Mouse (Mus musculus): Measurements from ENCODE around the gene 1700025G04Rik. TPM values are rescaled to one million over a fixed set of nuclear protein-coding genes. Genes with fewer than 3 reads are reported as not detected.
A peak's percentile ranks its signal among the peaks of the same experiment; 100 is the strongest.

Gene 1700025G04Rik
- polyA plus RNA-seq, 1 experiment from 2014 or later: 29.1 TPM

DNA sequence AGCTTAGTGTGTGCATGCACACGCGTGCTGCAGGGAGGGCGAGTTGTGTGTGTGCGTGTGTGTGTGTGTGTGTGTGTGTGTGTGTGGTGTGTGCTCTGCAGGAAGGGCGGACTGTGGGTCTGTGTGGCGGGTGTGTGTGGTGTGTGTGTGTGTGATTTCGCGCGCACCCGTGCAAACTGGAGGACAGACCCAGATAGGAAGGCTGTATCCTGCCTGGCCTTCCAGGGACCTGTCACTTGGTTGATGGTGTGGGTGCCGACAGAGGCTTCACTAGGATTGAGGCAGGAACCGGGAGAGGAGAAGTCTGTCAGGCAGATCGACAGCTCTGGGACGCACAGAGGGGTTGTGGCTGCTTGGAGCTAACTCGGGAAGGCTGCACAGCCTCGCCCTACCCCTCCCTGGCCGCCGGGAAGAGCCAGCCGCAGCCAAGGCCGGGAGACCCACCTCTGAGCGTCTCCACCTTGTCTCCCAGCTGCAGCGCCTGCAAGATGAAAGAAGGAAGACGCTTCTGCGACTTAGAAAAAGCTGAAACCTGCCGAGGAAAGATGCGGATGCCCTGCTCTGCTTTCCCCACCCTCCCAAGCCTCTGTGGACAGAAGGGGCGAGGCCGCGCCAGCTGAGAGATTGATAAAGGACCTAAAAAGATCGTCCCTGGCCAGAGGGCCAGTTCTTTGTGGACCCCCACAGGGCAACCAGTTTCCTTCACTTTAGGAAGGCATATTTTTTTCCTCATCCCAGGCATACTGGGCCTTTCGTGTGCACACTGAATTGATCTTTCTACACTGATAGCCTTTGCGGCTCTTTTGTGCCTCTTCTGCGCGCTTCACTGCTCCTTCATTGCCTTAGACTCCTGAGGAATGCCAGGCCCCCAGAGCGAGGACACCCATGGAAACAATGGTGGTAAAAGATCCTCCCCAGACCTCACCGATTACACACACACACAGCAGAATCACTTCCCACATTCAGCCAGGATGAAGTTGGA, 930 bp upstream of the 1700025G04Rik start:
- H3K27ac ChIP-seq (ENCODE audit: low read depth, low read length): peak overlapping the region; percentile 99
- peak; percentile 76 for ATAC-seq (ENCODE audit: low read depth)
- no peaks in the 10 kb centered on the region for H3K36me3 ChIP-seq (ENCODE audit: control insufficient read depth, insufficient read depth, low read length)
- H3K9me3 ChIP-seq (ENCODE audit: control insufficient read depth, low read length): no peaks in the 10 kb centered on the region
- H3K27me3 ChIP-seq (ENCODE audit: control insufficient read depth, insufficient read depth, low read length): no peaks in the 10 kb centered on the region
- peaks cover 25% of the 10 kb centered on the region for H3K4me1 ChIP-seq (ENCODE audit: control insufficient read depth, insufficient read depth, low read length)
- peak overlapping the region; percentile 58 for H3K4me2 ChIP-seq (ENCODE audit: low read depth, low read length)
- WGBS: 0% methylated on average over 34 of the region's 36 CpGs
- H3K4me3 ChIP-seq (ENCODE audit: low read depth, low read length): peak overlapping the region; percentile 79
- peak overlapping the region; percentile 97 for H3K9ac ChIP-seq (replicated peaks; ENCODE audit: low read depth, low read length)

DNA sequence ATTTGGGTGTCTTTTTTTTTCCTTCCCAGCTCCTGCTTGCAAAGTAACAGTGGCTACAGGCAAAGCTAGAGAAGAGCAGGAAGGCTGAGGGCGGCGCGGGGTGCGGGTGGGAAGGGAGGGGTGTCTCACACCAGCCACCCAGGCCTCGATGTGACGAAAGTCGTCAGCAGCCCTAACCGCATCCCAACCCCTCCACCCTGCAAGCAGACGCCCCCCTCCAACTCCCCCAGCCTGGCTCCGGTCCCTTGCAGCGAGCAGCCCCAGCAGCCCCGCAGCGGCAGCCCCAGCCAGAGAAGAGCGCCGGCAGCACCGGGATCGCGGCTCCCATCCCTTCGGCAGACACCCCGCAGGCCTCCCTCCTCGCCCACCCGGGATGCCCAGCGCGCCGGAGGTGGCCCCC, 399 bp downstream of the 1700025G04Rik start:
- H3K9me3 ChIP-seq (ENCODE audit: control insufficient read depth, low read length): no peaks in the 10 kb centered on the region
- peak overlapping the region; percentile 79 for H3K4me3 ChIP-seq (ENCODE audit: low read depth, low read length)
- WGBS: 2% methylated on average over 18 of the region's 25 CpGs
- no peaks in the 10 kb centered on the region for H3K36me3 ChIP-seq (ENCODE audit: control insufficient read depth, insufficient read depth, low read length)
- peak overlapping the region; percentile 99 for H3K27ac ChIP-seq (ENCODE audit: low read depth, low read length)
- no peaks in the 10 kb centered on the region for H3K27me3 ChIP-seq (ENCODE audit: control insufficient read depth, insufficient read depth, low read length)
- ATAC-seq (ENCODE audit: low read depth): peak; percentile 38
- H3K4me1 ChIP-seq (ENCODE audit: control insufficient read depth, insufficient read depth, low read length): peaks cover 36% of the 10 kb centered on the region
- peak overlapping the region; percentile 97 for H3K9ac ChIP-seq (replicated peaks; ENCODE audit: low read depth, low read length)
- H3K4me2 ChIP-seq (ENCODE audit: low read depth, low read length): peak overlapping the region; percentile 58

DNA sequence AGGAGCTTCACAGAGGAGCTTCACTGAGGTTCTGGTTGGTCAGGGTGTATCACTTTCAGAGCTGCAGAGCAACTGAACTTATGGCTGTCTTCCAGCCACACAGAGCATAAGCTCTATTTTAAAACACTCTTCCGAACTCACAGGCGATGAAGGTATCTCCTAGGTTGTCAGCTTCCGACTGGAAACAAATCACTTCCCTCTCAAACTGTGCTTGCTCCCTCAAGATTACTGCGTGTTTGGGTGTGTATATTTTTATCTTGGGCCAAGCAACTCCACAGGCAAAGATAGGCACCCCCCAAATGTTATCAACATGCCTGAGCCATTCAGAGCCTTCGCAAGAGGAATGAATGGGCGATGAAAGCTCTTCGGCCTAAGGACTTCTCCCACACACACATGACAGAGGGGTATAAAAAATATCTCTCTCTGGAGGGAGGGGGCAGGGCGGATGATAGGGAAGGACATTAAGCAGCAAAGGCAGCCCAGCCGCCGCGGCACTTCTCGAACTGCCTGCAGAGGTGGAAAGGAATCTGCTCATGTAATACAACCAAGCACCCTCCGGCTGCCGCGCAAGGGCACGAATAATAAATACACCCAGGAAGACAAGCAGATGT, 1.0 kb downstream of the 1700025G04Rik start:
- Histone ChIP-seq H3K36me3 (ENCODE audit: control insufficient read depth, insufficient read depth, low read length) (no peaks in the 10 kb centered on the region), H3K4me2 (ENCODE audit: low read depth, low read length) (peak overlapping the region; percentile 58), H3K4me3 (ENCODE audit: low read depth, low read length) (peak overlapping the region; percentile 79), H3K4me1 (ENCODE audit: control insufficient read depth, insufficient read depth, low read length) (peaks cover 38% of the 10 kb centered on the region), H3K27me3 (ENCODE audit: control insufficient read depth, insufficient read depth, low read length) (no peaks in the 10 kb centered on the region), H3K9ac (replicated peaks; ENCODE audit: low read depth, low read length) (peak overlapping the region; percentile 97), H3K27ac (ENCODE audit: low read depth, low read length) (peak overlapping the region; percentile 99), H3K9me3 (ENCODE audit: control insufficient read depth, low read length) (no peaks in the 10 kb centered on the region)
- 2% methylated on average over 16 of the region's 16 CpGs for WGBS
- ATAC-seq (ENCODE audit: low read depth): peak; percentile 12; the same call in 1 of the 2 replicates

DNA sequence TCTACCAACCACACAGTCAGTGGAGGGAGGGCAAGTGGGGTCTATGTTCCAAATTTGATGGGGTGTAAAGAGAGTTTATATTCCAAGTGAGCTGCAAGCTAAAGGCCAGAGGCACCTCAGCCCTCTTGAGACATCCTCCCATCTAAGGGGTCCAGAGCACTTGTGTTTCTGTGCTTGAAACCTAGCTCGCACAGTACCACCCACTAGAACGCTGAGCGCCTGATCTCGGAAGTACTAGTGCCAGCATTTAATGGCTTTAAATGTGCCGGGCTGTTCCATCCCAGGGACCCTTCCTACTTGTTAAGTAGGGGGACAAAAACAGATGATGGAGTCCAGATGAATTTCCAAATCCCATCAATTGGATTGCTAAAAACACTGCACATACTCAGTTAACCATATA, 1.9 kb downstream of the 1700025G04Rik start:
- no peak for ATAC-seq (ENCODE audit: low read depth)
- Histone ChIP-seq H3K27me3 (ENCODE audit: control insufficient read depth, insufficient read depth, low read length) (no peaks in the 10 kb centered on the region), H3K9me3 (ENCODE audit: control insufficient read depth, low read length) (no peaks in the 10 kb centered on the region), H3K27ac (ENCODE audit: low read depth, low read length) (no peak overlapping the region), H3K9ac (replicated peaks; ENCODE audit: low read depth, low read length) (0 out of 2 replicates have a peak overlapping the region, but pooled peaks have one; percentile 13), H3K4me2 (ENCODE audit: low read depth, low read length) (peak overlapping the region; percentile 58), H3K4me1 (ENCODE audit: control insufficient read depth, insufficient read depth, low read length) (peaks cover 43% of the 10 kb centered on the region), H3K36me3 (ENCODE audit: control insufficient read depth, insufficient read depth, low read length) (no peaks in the 10 kb centered on the region), H3K4me3 (ENCODE audit: low read depth, low read length) (peak overlapping the region; percentile 79)
- 31% methylated on average over 5 of the region's 5 CpGs for WGBS

DNA sequence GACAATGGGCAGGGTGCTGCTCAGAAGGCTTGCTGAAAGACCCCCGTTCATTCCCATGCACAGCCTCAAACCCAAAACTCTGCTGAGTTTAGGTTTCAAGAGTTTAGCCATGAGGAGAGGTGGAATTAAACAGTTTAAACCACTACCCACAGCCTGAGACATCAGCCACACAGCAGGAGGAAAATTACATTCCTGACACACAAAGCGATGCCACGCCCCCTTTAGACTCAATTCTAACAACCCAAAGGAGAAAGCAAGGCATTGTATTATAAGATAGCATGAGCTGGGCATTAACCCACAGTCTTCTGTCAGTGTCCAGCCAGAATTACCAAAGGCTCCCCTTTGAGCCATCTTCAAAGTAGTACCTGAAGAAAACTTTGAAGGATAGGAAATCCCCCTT, 3.0 kb downstream of the 1700025G04Rik start:
- H3K9ac ChIP-seq (replicated peaks; ENCODE audit: low read depth, low read length): no peak overlapping the region
- H3K27ac ChIP-seq (ENCODE audit: low read depth, low read length): no peak overlapping the region
- no peaks in the 10 kb centered on the region for H3K36me3 ChIP-seq (ENCODE audit: control insufficient read depth, insufficient read depth, low read length)
- 26% methylated on average over 3 of the region's 3 CpGs for WGBS
- peak overlapping the region; percentile 58 for H3K4me2 ChIP-seq (ENCODE audit: low read depth, low read length)
- no peak for ATAC-seq (ENCODE audit: low read depth)
- no peaks in the 10 kb centered on the region for H3K9me3 ChIP-seq (ENCODE audit: control insufficient read depth, low read length)
- H3K27me3 ChIP-seq (ENCODE audit: control insufficient read depth, insufficient read depth, low read length): no peaks in the 10 kb centered on the region
- H3K4me1 ChIP-seq (ENCODE audit: control insufficient read depth, insufficient read depth, low read length): peaks cover 50% of the 10 kb centered on the region
- peak overlapping the region; percentile 12; the same call in 1 of the 2 replicates for H3K4me3 ChIP-seq (ENCODE audit: low read depth, low read length)

DNA sequence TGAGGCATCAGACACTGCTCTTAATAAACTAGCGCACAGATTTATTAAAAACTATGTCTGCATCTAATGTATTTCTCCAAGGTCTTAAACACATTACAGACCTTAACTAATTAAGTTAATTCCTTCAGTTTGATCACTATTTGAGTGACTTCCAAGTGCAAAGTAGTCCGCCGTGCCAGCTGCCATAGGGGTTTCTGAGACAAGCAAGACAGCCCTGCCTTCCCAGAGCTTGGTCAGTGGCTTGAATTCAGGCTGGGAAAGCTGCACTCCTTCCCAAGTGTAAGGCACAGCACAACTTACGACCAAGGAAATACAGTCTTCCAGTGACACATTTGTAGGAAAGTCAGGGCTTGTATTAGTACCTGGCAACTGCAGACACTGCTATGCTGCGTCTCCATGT, 4.4 kb downstream of the 1700025G04Rik start:
- no peak overlapping the region for H3K4me3 ChIP-seq (ENCODE audit: low read depth, low read length)
- H3K9me3 ChIP-seq (ENCODE audit: control insufficient read depth, low read length): no peaks in the 10 kb centered on the region
- peak overlapping the region; percentile 58; the same call in 1 of the 2 replicates for H3K4me2 ChIP-seq (ENCODE audit: low read depth, low read length)
- no peak overlapping the region for H3K27ac ChIP-seq (ENCODE audit: low read depth, low read length)
- H3K27me3 ChIP-seq (ENCODE audit: control insufficient read depth, insufficient read depth, low read length): no peaks in the 10 kb centered on the region
- no peak for ATAC-seq (ENCODE audit: low read depth)
- 64% methylated on average over 5 of the region's 5 CpGs for WGBS
- H3K36me3 ChIP-seq (ENCODE audit: control insufficient read depth, insufficient read depth, low read length): no peaks in the 10 kb centered on the region
- peaks cover 50% of the 10 kb centered on the region for H3K4me1 ChIP-seq (ENCODE audit: control insufficient read depth, insufficient read depth, low read length)
- H3K9ac ChIP-seq (replicated peaks; ENCODE audit: low read depth, low read length): no peak overlapping the region

DNA sequence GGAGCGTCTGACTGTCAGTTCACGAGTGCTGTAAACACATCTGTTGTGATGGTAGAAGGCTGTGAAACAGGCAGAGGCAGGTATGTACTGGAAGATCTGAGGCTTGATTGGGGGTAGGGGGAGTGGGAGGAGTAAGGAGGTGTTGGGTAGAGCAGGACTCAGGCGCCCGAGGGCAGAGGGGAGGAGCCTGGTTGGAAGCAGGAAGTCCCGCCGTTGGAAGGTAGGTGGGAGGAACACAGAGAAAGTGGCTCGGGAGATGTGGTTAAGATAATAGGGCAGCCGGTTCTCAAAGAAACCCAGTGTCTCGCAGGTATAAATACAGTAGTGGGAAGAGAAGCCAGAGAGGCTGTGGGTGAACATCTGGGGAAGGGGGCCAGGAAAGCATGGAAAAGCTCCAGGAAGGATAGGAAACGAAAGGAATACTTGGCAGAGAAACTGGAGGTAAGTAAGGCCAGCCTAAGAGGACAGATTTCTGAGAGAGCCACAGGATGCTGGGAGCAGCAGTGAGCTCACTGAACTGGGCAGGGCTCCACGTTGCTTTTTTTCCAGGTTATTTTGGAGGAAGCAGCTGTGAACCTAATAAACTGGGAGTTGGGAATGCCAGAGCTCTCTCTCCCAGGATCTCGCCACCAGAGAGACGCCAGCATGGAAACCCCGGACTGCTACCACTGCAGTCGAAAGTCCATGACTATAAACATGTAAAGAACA, 5.1 kb downstream of the 1700025G04Rik start:
- Histone ChIP-seq H3K4me2 (ENCODE audit: low read depth, low read length) (peak overlapping the region; percentile 11; the same call in 1 of the 2 replicates), H3K36me3 (ENCODE audit: control insufficient read depth, insufficient read depth, low read length) (no peaks in the 10 kb centered on the region), H3K9ac (replicated peaks; ENCODE audit: low read depth, low read length) (no peak overlapping the region), H3K4me1 (ENCODE audit: control insufficient read depth, insufficient read depth, low read length) (peaks cover 50% of the 10 kb centered on the region), H3K27me3 (ENCODE audit: control insufficient read depth, insufficient read depth, low read length) (no peaks in the 10 kb centered on the region), H3K27ac (ENCODE audit: low read depth, low read length) (no peak overlapping the region), H3K9me3 (ENCODE audit: control insufficient read depth, low read length) (no peaks in the 10 kb centered on the region), H3K4me3 (ENCODE audit: low read depth, low read length) (no peak overlapping the region)
- 25% methylated on average over 15 of the region's 15 CpGs for WGBS
- ATAC-seq (ENCODE audit: low read depth): no peak

DNA sequence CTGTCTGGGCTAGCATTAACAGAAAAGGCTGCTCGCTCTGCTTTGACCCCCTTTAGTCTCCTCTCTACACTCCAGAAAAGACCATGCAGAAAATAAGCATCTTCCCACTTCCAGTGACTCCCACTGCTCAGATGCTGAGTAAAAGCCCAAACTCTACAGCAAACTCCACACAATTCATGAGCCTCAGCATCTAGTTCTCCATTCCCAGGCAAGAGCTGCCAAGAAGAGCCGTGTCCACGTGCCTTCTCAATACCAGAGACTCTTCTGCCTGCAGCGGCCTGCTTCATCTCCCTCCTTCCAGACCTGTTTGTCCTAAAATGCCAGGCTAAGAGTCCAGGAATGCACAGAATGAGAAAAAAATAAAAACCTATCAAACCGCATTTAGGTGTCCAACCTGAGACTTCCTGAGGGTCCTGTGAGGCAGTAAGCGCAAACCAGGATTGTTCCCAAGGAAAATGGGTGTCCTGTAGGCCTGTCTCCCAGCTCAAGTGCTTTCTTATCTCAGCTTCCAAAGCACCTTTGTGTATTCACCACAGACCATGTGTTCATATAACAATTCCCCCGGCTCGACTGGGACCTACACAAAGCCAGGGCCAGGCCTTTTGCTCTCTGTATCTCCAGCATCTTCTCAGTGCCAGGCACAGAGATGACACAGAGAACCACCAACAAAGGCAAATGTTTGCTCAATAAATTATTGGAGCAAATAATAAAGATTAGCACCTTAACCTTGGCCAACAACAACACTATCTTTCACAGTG, 7.8 kb downstream of the 1700025G04Rik start:
- 78% methylated on average over 8 of the region's 8 CpGs for WGBS
- Histone ChIP-seq H3K9me3 (ENCODE audit: control insufficient read depth, low read length) (no peaks in the 10 kb centered on the region), H3K4me2 (ENCODE audit: low read depth, low read length) (no peak overlapping the region), H3K36me3 (ENCODE audit: control insufficient read depth, insufficient read depth, low read length) (no peaks in the 10 kb centered on the region), H3K9ac (replicated peaks; ENCODE audit: low read depth, low read length) (no peak overlapping the region), H3K27me3 (ENCODE audit: control insufficient read depth, insufficient read depth, low read length) (no peaks in the 10 kb centered on the region), H3K4me3 (ENCODE audit: low read depth, low read length) (no peak overlapping the region), H3K27ac (ENCODE audit: low read depth, low read length) (no peak overlapping the region), H3K4me1 (ENCODE audit: control insufficient read depth, insufficient read depth, low read length) (peaks cover 40% of the 10 kb centered on the region)
- ATAC-seq (ENCODE audit: low read depth): no peak

Measured in neural tube, embryonic 14.5 days (tissue).